Mouse (Mus musculus): ENCODE measurements around the gene Mgll.

GRCm38 (mm10) chr6:88803957-88804695 lies 79.9 kb downstream of the Mgll start:
- TF ChIP-seq CTCF (IDR thresholded peaks at IDR 0.05; ENCODE audit: borderline replicate concordance, insufficient read depth, low read depth, low read length) (peak; percentile 18; the same call in 1 of the 2 replicates), POLR2A (IDR thresholded peaks at IDR 0.05; ENCODE audit: borderline replicate concordance, insufficient read depth, low read length) (no peak)

Measured in cerebellum, adult 2 months (tissue).